Mouse (Mus musculus) ES-E14 (cell line): ENCODE results near the gene Lin7a. TPM values are rescaled to one million over a fixed set of nuclear protein-coding genes. Genes with fewer than 3 reads are reported as not detected.

Source experiments
- DNase-seq: peaks from one replicate; pipeline ENCODE4 v3.0.0-alpha.2; 2013; ENCODE audit warnings: low read depth, low spot score
- H3K27ac ChIP-seq: 2 replicates; pipeline ENCODE4 v1.5.1; 2012; ENCODE audit warnings: low read depth, mild to moderate bottlenecking, low read length, moderate library complexity, mixed read lengths; ENCODE audit not compliant: poor library complexity, insufficient read depth, severe bottlenecking
- H3K36me3 ChIP-seq: 2 replicates; pipeline ENCODE4 v1.6.1; 2012; ENCODE audit warnings: mild to moderate bottlenecking, low read length, moderate library complexity, mixed read lengths; ENCODE audit not compliant: control insufficient read depth, poor library complexity, insufficient read depth, severe bottlenecking
- H3K4me1 ChIP-seq, 2 experiments: fragments of 150-350 bp in 1 of 2; sonication (generic) in 1 of 2; 2 replicates each; pipeline ENCODE4 v1.6.1; 2012; ENCODE audit warnings: low read length in 2 of 2, mild to moderate bottlenecking in 1 of 2, mixed read lengths in 1 of 2; ENCODE audit not compliant: control insufficient read depth in 2 of 2, insufficient read depth in 2 of 2, poor library complexity in 1 of 2
- H3K4me3 ChIP-seq, 2 experiments: fragments of 150-350 bp in 1 of 2; sonication (generic) in 1 of 2; 2 replicates each; pipeline ENCODE4 v1.5.1; 2012; ENCODE audit warnings: low read length in 2 of 2, low read depth in 1 of 2, mild to moderate bottlenecking in 1 of 2, mixed read lengths in 1 of 2; ENCODE audit not compliant: insufficient read depth in 1 of 2, poor library complexity in 1 of 2, severe bottlenecking in 1 of 2
- H3K9ac ChIP-seq: 2 replicates; pipeline ENCODE4 v1.6.1; 2012; ENCODE audit warnings: low read depth, mild to moderate bottlenecking, low read length, mixed read lengths; ENCODE audit not compliant: poor library complexity, insufficient read depth, severe bottlenecking
- H3K9me3 ChIP-seq: fragments of 150-350 bp; sonication (generic); 2 replicates; pipeline ENCODE4 v1.6.1; 2012; ENCODE audit warnings: low read depth, mild to moderate bottlenecking, low read length; ENCODE audit not compliant: control insufficient read depth, insufficient read depth
- CHD2 ChIP-seq: IDR thresholded peaks from 2 replicates; pipeline ENCODE4 v1.6.1; 2014; ENCODE audit warnings: mild to moderate bottlenecking, low read depth, low read length, inconsistent platforms
- HCFC1 ChIP-seq: IDR thresholded peaks from 2 replicates; pipeline ENCODE4 v1.6.1; 2012; ENCODE audit warnings: low read length, inconsistent platforms, borderline replicate concordance; ENCODE audit not compliant: insufficient read depth
- MAFK ChIP-seq: IDR thresholded peaks from 2 replicates; pipeline ENCODE4 v1.6.1; 2014; ENCODE audit warnings: mild to moderate bottlenecking, low read depth, low read length, inconsistent platforms; ENCODE audit not compliant: insufficient read depth
- ZC3H11A ChIP-seq: IDR thresholded peaks from 2 replicates; pipeline ENCODE4 v1.6.1; 2012; ENCODE audit warnings: low read depth, mild to moderate bottlenecking, inconsistent platforms, low read length, borderline replicate concordance
- ZNF384 ChIP-seq: IDR thresholded peaks from 2 replicates; pipeline ENCODE4 v1.6.1; 2012; ENCODE audit warnings: low read depth, low read length, inconsistent platforms
- in situ Hi-C, 2 experiments: fragments of 600-800 bp; cut with MboI; formaldehyde crosslinking; loops; one replicate each; pipeline ENCODE4 v1.15.1; 2025; ENCODE audit warnings: low sequenced_read_pairs in 2 of 2, inconsistent platforms in 1 of 2; ENCODE audit not compliant: unreplicated experiment in 2 of 2
- total RNA-seq: library from RNA; depleted of rRNA; stranded (reverse); fragments of 300-350 nt; gene quantifications from 2 replicates; pipeline ENCODE4 v1.2.3, GENCODE M21; 2012

Gene Lin7a
- total RNA-seq, 1 experiment, result 0.09 TPM

GRCm38 (mm10) chr10:107389505-107389904, 118.0 kb downstream of the Lin7a start:
- Histone ChIP-seq H3K9me3 (no peaks in the 10 kb centered on the region), H3K27ac (no peak overlapping the region), H3K36me3 (no peaks in the 10 kb centered on the region), H3K4me3 (no peak overlapping the region), H3K9ac (no peak overlapping the region), H3K4me1 (no peaks in the 10 kb centered on the region)
- TF ChIP-seq CHD2 (no peak), ZC3H11A (no peak), HCFC1 (no peak), MAFK (no peak), ZNF384 (no peak)
- in situ Hi-C loops, result loop anchor here (25.0 kb wide), 2 partner anchors 452 to 777 kb away; no protein-coding TSS in a partner anchor
- DNase-seq, result no peak

- Histone ChIP-seq H3K4me1 (no peaks in the 10 kb centered on the region), H3K9me3 (no peaks in the 10 kb centered on the region), H3K9ac (no peak overlapping the region), H3K27ac (no peak overlapping the region), H3K4me3 (no peak overlapping the region), H3K36me3 (no peaks in the 10 kb centered on the region)
- TF ChIP-seq HCFC1 (no peak), CHD2 (no peak), MAFK (no peak), ZC3H11A (no peak), ZNF384 (no peak)
- no peak for DNase-seq
- in situ Hi-C loops, result no loop called here
Observed at GRCm38 (mm10) chr10:107405347-107405746, 133.9 kb downstream of the Lin7a start.

GRCm38 (mm10) chr10:107418306-107418705, 146.8 kb downstream of the Lin7a start:
- no peak for DNase-seq
- no peak overlapping the region for H3K4me3 ChIP-seq
- in situ Hi-C loops, result no loop called here
- no peak overlapping the region for H3K27ac ChIP-seq
- H3K9me3 ChIP-seq, result no peaks in the 10 kb centered on the region
- H3K9ac ChIP-seq, result no peak overlapping the region
- H3K4me1 ChIP-seq, result no peaks in the 10 kb centered on the region
- no peak for TF ChIP-seq CHD2
- TF ChIP-seq MAFK, result no peak
- TF ChIP-seq ZNF384, result no peak
- no peak for TF ChIP-seq ZC3H11A
- TF ChIP-seq HCFC1, result no peak
- H3K36me3 ChIP-seq, result no peaks in the 10 kb centered on the region

- no peaks in the 10 kb centered on the region for H3K9me3 ChIP-seq
- H3K36me3 ChIP-seq, result no peaks in the 10 kb centered on the region
- in situ Hi-C loops, result loop anchor here in 1 of 2 experiments (25.0 kb wide), 1 partner anchor 275 kb away; the partner anchor contains the start of gene Ptprq
- H3K4me1 ChIP-seq, result no peaks in the 10 kb centered on the region
- H3K9ac ChIP-seq, result no peak overlapping the region
- no peak overlapping the region for H3K27ac ChIP-seq
- DNase-seq, result no peak
- no peak overlapping the region for H3K4me3 ChIP-seq
- no peak for TF ChIP-seq MAFK
- TF ChIP-seq ZC3H11A, result no peak
- TF ChIP-seq HCFC1, result no peak
- TF ChIP-seq ZNF384, result no peak
- TF ChIP-seq CHD2, result no peak
Observed at GRCm38 (mm10) chr10:107436967-107437366, 165.5 kb downstream of the Lin7a start.

GRCm38 (mm10) chr10:107442781-107443180, 171.3 kb downstream of the Lin7a start:
- in situ Hi-C loops, result loop anchor here (10.0 to 25.0 kb wide), 2 partner anchors 262 to 270 kb away; partner anchors contain the start of gene Ptprq (in 1 of the 2)
- H3K9me3 ChIP-seq, result no peaks in the 10 kb centered on the region
- H3K4me1 ChIP-seq, result no peaks in the 10 kb centered on the region; a peak in 1 of 4 replicates
- H3K4me3 ChIP-seq, result no peak overlapping the region
- H3K36me3 ChIP-seq, result no peaks in the 10 kb centered on the region
- DNase-seq, result peak; percentile 30
- no peak overlapping the region for H3K9ac ChIP-seq
- TF ChIP-seq ZC3H11A (0 out of 2 replicates have a peak, but pooled peaks have one; percentile 17), ZNF384 (no peak), HCFC1 (no peak)
- H3K27ac ChIP-seq, result no peak overlapping the region
